Mouse (Mus musculus): ENCODE results near the gene Actg1.

Gene Actg1

GRCm38 (mm10) chr11:120347791-120348683 is at the start of gene Actg1:
Gene Actg1 (minus strand): TSS chr11:120348542.
- peak; percentile 86 for DNase-seq

GRCm38 (mm10) chr11:120397602-120398001 is 49.3 kb upstream of the Actg1 start:
- no peak for DNase-seq

DNA sequence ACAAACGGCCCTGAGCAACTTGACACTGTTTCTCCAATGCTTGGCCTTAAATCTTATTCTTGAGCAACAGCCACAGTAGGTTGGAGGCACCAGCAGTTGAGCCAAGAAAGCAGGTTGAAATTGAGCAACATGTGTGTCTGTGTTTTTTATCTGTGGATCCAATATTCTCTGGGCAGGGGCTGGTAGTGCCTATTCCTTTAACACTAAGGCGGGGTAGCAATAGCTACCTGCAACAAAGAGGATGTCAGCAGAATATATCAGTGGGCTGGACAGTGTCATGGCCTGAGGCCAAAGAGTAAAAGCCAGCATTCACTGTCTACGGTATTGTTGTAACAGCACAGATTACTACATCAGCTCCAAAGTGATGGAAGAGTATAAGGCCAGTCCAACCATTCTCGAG is 47.3 kb upstream of the Actg1 start:
- no peak for DNase-seq

DNA sequence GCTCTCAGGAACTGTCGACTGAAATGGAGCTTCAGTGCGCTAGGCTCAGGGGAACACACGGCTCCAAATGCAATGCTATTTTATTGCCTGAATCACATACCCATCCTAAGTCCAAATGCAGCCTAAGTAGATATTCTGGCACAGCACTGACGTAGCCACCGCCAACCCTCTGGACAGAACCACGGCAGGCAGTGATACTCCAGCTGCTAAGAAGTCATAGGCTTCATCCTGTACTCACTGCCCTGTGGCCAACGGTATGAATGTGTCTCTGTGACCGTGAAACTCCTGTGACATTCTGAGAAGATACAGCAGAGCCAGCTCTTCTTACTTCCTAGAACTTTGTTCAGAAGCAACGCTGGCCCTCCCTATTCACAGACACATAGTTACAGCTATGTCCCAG is 40.2 kb upstream of the Actg1 start:
- no peak for DNase-seq

GRCm38 (mm10) chr11:120387157-120387556 is 38.8 kb upstream of the Actg1 start:
- no peak for DNase-seq

GRCm38 (mm10) chr11:120386632-120387031 is 38.3 kb upstream of the Actg1 start:
- DNase-seq = no peak

DNA sequence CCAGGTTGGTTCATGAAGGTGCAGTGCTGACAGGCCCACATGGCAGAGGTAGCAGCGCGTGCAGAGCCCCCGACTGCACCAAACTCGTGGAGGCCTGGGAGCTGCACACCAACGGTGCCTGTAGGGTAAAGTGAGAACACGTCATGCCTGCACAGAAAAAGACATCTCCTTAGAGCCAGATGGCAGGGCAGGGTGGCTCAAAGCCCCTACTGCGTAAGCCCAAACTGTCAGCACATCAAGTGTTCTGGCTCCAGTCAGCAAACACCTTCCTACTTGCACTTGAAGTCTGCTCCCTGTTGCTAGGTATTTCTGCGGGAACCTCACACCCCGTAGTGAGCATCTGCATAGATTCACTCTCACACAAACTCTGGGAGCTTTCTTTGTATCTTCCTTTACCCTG is 34.2 kb upstream of the Actg1 start:
- DNase-seq = peak; percentile 53

GRCm38 (mm10) chr11:120381157-120381556 is 32.8 kb upstream of the Actg1 start:
- DNase-seq = no peak

- DNase-seq = no peak
Measured at GRCm38 (mm10) chr11:120380271-120380670, 31.9 kb upstream of the Actg1 start.

DNA sequence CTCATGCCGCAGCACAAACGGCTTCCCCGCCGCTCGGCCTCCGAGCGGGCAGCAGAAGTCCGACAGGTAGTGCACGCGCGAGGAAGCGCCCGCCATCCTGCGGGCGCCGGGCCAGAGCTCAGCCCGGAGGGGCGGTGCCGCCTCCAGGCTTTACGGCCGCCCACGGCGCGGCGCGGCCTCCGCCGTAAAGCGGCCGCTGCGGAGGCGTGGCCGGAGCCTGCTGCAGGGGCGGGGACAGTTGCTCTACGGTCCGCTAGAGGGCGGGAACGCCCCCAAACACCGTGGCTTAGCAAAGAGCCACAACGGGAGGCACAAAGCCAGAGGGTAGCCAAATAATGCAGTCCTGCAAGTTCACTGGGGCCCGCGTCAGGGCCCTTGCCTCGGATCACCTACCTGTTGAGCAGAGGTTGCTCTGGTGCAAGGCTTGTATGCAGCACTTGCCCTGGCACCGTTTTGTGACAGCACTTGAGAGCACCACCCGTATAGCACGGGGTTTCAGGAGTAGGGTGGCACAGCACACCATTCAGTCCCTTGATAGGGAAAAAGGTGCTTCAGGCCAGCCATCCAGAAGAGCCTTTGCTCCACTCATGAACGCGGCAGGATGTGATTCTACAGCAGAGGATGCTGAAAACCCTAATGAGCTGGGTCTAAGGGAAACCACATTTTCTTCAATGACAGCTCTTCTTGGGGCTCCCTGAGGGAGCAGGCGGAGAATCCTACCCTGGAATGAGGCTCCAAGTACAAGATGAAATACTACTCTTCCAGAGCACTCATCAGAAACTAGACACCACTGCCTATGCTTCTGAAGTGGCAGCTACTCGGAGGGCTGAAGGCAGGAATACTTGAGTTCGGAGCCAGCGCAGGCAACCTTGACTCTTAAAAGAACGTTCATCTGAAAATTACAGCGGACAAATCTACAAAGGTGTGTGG is 30.5 kb upstream of the Actg1 start, which contains the start of gene Faap100:
TSS of gene Faap100 (minus strand) at position 154 of the 930 bp plus-strand sequence.
- DNase-seq = peak; percentile 86

DNA sequence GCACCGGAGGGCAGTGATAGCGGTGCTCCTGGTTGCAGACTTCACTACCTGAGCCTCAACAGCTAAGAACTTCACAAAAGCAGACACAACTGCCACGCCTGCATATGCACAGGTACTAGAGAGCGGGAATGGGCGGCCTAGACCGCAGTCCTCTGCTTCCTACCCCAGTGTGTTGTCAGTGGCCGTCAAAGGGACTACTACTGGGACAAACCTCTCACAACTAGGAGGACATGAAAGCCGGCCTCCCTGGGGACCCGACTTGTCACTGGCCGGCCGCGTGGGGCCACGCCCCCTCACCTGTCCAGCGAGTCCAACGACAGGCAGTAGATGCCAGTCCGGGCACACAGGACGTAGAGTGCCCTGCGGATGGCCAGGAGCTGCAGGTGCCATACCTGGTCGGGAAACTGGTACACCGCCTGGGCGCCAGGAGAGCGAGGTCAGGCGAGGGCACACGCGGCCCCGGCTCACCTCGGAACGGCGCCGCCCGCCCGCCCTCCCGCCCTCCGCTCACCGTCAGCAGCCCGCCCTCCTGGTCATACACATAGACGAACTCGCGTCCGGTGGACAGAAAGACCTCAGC is 29.8 kb upstream of the Actg1 start:
- no peak for DNase-seq

GRCm38 (mm10) chr11:120377337-120377736 is 29.0 kb upstream of the Actg1 start:
- DNase-seq = no peak

- DNase-seq = no peak
Measured at GRCm38 (mm10) chr11:120376302-120377160, 28.2 kb upstream of the Actg1 start.

- DNase-seq = no peak
Measured at GRCm38 (mm10) chr11:120375324-120375723, 27.0 kb upstream of the Actg1 start.

- no peak for DNase-seq
Measured at GRCm38 (mm10) chr11:120373820-120374586, 25.7 kb upstream of the Actg1 start.

GRCm38 (mm10) chr11:120373025-120373424 is 24.7 kb upstream of the Actg1 start:
- DNase-seq = no peak

DNA sequence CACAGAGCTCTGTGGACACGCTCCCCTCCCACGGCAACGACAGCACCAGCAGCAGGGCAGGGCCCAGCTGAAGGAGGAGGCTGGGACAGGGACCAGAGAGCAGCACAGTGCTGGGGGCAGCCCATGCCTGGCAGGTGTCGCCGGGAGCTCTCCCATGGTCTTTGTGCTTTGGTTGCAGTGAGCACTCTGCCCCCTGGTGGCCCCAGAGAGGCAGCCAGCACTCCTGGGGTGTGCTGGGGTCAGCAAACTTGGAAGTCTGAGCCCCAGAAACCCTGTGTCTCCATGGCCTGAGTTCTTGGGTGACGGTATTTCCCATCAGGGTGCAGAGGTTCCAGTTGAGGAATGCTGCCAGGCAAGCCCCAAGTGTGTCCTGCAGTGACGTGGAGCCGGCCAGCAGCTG is 21.3 kb upstream of the Actg1 start:
- DNase-seq = no peak

GRCm38 (mm10) chr11:120366443-120367027 is 18.2 kb upstream of the Actg1 start:
- no peak for DNase-seq

- DNase-seq = no peak
Measured at GRCm38 (mm10) chr11:120362891-120363290, 14.5 kb upstream of the Actg1 start.

DNA sequence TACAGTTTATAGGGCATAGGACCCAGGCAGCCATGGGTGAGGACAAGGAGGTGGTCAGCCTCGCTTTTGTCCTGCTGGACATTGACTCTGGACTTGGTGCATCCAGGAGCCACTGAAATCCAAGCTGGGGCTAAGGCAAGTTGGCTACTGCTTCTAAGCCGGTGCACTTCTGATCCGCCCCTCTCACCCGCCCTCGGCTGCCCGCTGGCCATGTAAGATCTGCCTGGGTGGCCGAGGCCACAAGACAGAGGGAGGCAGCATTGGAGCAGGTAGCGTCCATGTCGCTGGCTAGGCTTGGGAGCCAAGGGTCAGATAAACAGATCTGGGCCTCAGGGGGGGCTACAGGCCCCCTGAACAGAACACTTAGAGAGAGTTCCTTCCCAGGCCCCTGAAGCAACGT is 13.0 kb upstream of the Actg1 start, which contains the start of gene Fscn2:
TSS of gene Fscn2 (plus strand) at position 240 of the 400 bp plus-strand sequence.
- no peak for DNase-seq

GRCm38 (mm10) chr11:120360755-120361154 is 12.4 kb upstream of the Actg1 start:
- DNase-seq = no peak

All from right cerebral cortex, postnatal 25 days (tissue).